Mouse (Mus musculus) heart, adult 18-20 months (tissue): ENCODE measurements around the gene Plekhd1. TPM values are rescaled to one million over a fixed set of nuclear protein-coding genes. Genes with fewer than 3 reads are reported as not detected.

Source experiments
- DNase-seq, 2 experiments: peaks; one replicate each; pipeline ENCODE4 v3.0.0; 2021 to 2022; ENCODE audit warnings: mixed read lengths in 1 of 2
- total RNA-seq, 2 experiments: library from RNA; stranded (reverse); gene quantifications; 2 replicates each; pipeline ENCODE4 v1.2.3; 2021

Gene Plekhd1
- total RNA-seq, 2 experiments from 2014 or later, result 0.20 TPM; not detected in 1

DNA sequence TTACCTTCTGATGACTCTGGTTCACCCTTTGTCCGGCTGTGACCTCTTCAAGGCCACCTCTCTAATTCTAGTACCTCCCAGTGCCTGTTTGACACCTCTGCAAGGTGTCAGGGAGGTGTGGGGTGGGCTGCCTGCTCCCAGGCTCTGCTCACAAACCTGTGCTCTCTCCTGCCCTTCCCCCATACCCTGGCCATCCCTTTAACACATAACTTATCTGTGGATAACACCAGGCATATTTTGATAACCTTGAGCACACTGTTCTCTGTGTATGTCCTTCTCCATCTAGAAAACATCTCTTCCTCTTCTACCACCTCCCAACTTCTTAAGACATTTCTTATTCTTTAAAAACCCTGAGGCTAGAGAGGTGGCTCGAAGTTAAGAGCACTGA, 6.7 kb downstream of the Plekhd1 start:
- no peak for DNase-seq

DNA sequence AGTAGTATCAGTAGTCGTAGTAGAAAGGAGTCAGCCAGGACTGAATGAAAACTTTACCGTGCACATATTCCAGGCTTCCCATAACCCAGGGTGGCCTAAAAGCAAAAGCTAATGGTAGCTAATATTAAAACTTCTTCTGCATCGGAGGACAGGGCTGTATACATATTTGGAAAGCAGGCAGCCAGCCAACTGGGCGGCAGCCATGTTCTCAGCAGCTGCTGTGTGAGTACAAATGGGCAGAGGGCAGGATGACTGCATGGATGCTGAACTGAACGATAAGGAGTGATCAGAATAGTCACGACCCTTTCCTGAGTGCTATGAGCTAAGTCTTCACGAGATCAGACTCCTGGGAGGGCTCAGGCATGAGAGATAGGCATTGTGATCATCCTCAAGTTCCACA, 8.9 kb downstream of the Plekhd1 start:
- peak in 1 of 2 experiments; percentile 21 for DNase-seq

DNA sequence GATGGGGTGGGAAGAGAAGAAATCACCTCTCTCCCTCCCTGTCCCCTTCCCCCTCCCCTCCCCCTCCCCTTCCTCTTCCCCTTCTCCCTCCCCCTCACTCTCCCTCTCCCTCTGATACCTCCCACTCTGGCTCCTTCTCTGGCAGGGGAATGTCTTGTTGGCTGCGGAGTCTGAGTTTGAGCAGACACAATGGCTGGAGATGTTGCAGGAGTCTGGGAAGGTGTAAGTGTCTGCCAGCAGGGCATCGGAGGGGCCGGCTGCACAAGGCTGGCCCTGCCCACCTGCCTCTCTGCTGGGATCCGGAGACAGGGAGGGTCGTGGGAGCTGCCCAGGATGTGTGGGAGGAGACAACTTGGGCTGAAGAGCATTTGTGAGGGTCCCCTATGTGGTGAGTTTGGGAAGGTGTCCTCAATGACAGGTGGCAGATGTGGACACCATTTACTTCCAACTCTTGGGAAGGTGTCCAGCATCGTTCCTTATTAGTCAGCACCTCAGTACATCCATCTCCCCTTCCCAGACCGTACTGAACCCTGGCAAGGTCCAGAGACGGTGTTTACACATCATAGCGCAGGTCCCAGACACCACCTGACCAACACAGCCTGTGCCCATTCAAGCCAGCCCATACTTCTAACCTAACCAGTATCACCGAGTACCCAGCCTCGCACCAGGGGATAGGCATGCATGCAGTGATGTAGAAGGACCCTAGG, 14.0 kb downstream of the Plekhd1 start:
- no peak for DNase-seq

DNA sequence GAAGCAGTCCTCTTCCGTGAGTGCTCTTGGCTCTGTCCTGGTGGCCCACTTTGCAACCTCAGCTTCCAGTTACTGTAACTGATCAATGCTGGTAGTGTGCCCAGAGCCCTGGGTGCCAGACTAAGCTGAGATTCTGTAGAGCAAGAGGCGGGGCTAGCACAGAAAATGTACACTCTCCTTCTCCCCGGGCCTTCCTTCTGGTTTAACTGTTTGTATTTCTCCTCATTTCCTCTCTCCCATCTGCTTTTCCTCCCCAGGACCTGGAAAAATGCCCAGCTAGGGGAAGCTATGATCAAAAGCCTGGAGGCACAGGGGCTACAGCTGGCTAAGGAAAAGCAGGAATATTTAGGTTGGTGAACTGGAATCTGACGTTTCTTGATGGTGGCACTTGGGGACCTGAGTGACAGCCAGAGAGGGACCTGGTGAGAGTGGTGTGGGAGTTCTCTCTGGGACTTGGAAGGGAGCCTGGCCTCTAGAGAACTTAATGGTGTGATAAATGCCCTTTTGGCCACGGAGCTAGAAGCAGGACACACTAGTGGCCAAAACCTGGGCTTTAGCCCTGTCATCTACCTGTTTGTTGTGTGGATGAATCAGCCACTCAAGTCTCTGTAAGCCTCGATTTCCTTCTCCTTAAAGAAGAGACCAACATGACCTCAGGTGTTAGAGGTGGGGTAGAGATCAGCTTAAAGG, 14.7 kb downstream of the Plekhd1 start:
- peak in 1 of 2 experiments; percentile 30 for DNase-seq

- DNase-seq, result peak in 1 of 2 experiments; percentile 25
These were observed 23.5 kb downstream of the Plekhd1 start for GRCm38 (mm10) chr12:80715915-80716314.

DNA sequence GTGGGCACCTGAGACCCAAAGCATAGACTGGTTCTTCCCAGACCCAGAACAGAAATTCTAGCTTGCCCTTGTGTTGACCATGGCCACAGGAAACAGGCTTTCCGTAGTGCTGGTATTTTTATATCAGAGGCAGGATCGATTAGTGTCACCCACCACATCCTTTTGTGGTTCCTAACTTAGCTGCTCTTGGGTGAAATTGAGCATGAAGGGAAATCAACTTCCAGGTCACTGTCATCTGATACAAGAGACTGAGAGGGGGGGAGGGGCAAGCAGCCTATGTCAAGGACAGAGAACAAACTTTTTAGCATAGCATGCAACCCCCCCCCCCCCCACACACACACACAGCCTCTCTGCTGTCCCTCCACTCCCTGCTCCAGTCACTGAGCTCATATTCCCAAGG, 26.8 kb downstream of the Plekhd1 start:
- no peak for DNase-seq

GRCm38 (mm10) chr12:80720507-80720906, 28.1 kb downstream of the Plekhd1 start:
- no peak for DNase-seq

DNA sequence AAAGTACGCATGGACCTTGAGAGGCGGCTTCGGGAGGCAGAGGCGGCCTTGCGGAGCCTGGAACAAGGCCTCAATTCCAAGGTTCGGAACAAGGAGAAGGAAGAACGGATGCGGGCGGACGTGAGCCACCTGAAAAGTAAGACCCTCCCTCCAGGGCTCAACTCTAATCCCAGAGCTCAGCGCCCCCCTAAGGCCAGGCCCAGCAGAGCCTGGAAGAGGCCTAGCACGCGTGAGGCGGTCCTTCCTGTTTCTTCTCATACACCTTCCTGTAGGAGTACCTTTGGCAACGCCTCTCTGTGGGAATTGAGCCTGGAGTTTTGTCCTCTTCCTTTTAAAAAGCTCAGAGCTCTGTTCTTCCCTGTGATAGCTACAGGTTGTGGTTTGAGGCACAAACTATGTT, 29.1 kb downstream of the Plekhd1 start:
- no peak for DNase-seq

DNA sequence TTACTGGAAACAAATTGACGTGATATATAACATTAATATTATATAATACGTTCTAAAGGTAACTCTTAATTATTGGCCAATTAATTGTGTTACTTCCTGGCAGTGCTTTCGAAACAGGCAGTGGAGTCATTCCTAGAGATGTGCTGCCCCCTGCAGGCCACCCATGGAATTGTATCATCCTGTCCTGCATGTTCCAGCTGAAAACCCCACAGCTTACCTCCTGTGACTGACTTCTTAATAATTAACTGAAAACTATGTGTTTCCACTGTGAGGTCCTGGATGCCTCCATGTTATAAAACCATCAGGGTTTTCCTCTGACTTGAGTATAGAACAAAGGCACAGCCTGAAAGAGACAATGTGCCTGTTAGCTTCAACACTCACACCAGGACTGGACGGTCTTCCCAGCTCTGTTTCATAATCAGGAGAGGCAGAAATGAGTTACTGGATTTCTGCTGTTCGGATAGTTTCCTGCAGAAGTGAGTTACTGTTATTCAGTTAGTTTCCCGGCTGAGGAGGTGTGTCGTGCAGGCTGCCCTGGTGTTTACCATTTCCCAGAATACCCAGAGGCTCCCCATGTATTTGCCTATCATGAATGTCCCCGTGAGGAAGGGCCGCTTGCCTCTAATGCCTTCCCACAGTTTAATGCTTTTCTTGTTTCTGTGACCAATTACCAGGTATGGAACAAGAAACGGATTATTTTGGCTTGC, 32.6 kb downstream of the Plekhd1 start:
- peak; percentile 65 to 93 for DNase-seq

- DNase-seq, result no peak
These were observed 35.8 kb downstream of the Plekhd1 start for GRCm38 (mm10) chr12:80728207-80728606.

DNA sequence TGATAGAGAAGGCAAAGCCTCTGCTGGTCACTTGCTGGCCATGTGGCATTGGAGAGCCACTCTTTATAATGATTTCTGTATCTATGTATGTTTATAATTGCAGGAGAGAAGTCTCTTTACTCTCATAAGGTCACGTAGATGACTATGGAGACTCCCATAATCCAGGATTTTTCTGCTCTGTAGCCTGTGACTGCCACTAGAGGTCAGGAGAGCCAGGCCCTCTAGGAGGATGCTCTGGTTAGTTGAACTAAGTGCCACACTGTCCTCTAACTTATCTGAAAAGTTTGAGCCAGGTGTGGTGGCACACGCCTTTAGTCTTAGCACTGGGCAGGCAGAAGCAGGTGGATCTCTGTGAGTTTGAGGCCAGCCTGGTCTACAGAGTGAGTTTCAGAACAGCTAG, 36.4 kb downstream of the Plekhd1 start:
- no peak for DNase-seq

DNA sequence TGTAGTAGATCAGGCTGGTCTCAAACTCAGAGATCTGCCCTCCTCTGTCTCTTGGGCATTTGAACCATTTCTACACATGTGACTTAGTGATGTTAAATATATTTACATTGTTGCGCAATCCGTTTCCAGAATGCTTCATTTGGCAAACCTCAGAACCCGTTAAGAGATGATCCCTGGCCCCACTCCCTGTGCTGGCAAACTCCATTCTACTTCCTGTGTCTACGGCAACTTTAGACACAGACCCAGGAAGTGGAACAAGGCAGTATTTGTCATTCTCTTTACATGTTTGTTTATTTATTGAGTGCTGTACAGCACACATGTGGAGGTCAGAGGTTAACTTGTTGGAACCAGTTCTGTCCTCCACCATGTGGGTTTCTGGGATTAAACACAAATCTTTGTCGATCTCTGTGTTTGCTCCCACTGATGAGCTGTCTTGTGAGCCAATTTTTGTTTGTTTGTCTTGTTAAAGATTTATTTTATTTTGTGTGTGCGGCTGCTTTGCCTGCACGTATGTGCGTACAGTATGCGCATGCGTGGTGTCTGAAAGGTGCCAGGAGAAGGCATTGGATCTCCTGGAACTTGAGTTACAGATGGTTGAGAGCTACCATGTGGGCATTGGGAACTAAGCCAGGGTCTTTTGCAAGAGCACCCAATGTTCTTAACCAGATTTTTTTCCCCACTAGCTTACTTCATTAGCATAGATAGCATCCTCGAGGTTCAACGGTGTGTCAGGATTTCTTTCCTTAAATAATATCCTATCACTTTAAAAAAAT, 37.6 kb downstream of the Plekhd1 start:
- DNase-seq, result no peak

DNA sequence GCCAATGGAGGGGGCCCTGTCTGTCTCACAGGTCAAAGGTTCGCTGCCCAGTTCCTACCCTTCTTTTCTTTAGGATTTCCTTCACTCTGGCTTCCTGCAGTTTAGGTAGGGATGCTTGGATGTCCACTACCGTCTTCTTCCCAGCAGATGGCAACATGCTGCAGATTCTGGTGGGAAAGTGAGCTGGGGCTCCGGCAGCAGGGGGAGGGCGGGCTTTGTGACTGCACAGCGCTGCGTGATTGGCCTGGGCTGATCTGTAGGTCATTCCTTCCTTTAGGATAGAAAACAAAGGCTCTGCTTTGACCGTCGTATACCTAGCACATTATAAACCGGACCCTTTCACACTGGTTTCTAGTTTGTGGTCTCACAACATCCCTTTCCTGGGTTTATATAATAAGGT, 38.2 kb downstream of the Plekhd1 start:
- DNase-seq, result peak; percentile 31 to 42

DNA sequence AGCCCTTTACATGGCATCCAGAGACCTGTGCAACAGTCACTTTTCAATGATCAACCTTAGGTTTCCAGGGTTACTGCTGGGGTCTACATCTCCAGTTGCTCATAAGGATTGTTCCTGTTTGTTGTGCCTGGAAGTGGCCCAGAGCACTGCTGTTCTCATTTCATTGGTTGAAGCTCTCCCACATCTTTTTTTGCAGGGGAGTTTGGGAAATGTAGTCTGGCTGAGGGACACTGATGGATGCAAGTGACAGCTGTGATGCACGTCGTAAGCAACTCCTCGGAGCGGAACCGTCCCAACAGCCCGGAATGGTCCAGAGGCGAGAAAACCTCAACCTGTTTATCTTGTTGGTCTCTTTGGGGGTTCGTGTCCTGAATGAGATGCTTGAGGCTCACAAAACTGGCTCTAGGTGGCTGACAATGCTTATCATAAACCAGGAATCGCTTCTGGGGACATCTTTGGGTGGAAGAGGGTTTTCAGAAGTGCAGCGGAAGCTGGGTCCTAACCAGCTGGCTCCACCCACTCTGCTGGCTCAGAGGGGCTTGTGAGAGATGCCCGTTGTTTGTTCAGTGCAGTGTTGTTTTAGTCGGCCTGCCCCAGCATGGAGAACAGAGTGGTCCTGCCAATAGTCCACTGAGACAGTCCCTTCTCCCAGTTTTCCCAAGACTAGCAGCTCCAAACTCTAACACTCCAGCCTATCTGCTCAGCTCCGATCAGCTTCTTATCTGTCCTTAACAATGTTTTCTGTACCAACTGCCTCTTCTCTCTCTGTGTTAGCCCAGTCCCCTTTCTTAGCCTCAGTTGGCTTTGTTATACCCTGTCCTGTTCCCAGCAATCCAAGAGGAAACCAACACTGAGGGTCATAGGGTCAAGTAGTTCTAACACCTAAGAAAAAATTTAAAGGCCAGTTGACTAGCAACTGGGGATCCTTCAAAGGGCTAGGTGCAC, 42.4 kb downstream of the Plekhd1 start:
- no peak for DNase-seq

DNA sequence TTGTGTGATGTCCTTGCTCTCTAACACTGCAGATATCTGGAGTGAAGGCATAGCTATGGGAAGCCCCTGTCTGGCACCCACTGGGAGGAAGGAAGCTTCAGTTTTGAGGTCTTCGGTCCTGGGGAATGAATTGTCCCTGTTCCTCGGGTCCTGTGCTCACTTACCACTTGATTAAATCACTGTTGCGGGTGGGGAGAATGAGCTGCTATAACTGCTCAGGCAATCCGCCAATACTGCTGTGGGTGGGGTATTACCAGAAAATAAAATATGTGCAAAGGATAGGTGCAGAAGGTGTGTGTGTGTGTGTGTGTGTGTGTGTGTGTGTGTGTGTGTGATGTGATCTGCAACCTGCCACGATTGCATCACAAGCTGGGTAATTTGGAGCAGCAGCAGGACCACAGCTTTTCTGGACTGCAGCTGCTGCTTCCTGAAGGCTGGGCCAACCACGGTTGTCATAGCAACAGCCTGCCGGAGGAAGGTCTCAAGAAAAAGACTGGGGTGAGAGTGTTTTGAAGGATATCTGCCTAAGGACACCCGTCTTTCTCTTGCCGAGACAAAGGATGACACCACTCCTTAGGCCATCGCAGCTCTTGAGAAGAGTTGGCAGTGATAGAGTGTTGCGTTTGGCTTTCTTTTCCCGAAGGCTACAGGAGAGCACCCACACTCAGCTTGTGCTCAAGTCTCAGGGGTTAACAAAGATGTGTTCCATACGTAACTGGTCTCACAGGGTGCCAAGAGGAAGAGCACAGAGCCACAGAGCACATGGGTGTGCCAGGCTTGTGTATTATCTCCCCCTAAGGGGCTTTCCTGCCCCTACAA, 44.3 kb downstream of the Plekhd1 start:
- peak; percentile 28 to 44 for DNase-seq

GRCm38 (mm10) chr12:80737283-80737600, 44.9 kb downstream of the Plekhd1 start:
- DNase-seq, result no peak

DNA sequence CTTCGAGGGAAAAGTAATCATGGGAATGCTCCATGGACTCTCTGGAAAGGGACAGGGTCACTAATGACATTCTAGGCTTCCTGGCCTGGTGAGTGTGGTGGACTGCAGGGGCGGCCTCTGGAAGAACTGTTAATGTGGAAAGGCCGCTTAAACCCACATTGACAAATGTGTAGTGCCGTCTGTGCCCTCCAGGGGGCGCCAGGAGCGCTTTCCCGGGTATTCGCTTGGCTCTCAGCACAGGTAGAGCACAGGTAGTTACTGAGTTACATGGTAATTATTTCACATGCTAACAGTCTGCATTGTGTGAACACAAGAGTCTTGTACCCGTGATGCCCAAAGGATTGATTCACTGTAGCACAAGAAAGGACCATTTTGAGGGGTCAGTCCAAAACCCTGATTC, 47.1 kb downstream of the Plekhd1 start:
- no peak for DNase-seq

DNA sequence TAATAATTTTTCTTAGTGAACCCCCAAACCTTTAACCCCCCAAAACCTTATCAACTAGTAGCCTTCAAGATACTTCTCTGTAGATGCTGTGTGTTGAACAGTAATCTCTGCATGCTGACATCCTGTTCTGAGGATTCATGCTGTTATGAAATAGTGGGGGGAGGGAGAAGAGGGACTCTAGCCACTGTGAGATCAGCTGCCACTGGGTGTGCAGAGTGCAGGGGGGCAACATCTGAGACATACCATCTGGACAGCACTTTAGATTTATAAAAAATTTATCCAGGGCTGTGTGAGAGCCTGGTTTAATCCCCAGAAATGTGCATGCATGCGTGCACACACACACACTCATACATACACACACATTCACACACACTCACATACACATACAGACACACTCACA, 52.2 kb downstream of the Plekhd1 start:
- no peak for DNase-seq

GRCm38 (mm10) chr12:80746031-80746813, 53.8 kb downstream of the Plekhd1 start:
- DNase-seq, result peak; percentile 13 to 28

DNA sequence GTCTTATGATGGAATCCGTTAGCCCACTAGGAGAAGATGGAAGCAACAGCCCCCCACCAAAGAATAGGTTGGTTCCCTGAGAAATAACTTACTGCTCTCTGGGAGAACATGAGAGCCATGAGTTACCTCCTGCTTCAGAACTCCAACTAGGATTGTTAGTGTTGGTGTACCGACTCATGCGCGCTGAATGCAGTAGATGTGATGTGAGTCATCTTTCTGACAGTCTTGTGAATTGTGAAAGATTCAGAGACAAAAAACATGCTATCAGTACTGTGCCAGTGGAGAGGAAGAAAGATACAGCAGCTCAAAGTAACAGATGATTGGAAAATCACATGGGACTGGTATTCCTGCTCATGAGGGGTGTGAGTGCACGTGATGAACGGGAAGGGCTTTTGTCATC, 59.2 kb downstream of the Plekhd1 start:
- no peak for DNase-seq
